In the genomic region with DNA sequence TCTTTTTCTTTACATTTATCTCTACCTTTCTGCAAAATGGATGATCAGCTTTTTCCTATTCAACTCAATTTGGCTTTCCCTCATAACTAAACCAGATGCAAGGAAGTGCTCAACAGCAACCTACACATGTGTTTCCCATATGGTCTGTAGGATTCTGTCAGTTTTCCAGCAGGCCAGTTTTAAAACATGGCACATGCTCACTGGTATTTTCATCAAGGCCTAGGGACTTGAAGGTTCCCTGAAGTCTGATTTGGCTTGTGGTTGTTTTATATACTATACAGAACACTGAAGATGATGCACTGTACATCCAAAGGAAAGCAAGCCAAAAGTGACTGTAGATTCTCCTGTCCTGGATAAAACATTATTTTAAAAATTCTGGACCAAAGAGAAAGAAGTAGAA, we compare ENCODE assay signal across 17 mouse cellular contexts.
DNase-seq lines count a peak whose midpoint lies in the region; ATAC-seq lines count a peak whose summit lies in the region.
"Had no signal": no experiment of that assay in that cellular context is flagged by ENCODE, and none has a peak within 500 bp of the region (broad histone marks: within the 10 kb centered on the region; RNA-seq: fewer than 3 reads in every experiment).

No protein-coding gene starts in this region.

- no peak overlapping the region for H3K9ac ChIP-seq in embryonic facial prominence, embryonic 15.5 days
- no peak overlapping the region for H3K9ac ChIP-seq in limb, embryonic 15.5 days
- H3K9ac ChIP-seq: hindbrain, embryonic 12.5 days; liver, postnatal 0 days had no signal

- H3K27ac ChIP-seq in embryonic facial prominence, embryonic 15.5 days (replicated peaks) = peak overlapping the region; percentile 68
- peak overlapping the region; percentile 77 for H3K27ac ChIP-seq in limb, embryonic 15.5 days
- H3K27ac ChIP-seq: hindbrain, embryonic 12.5 days; kidney, postnatal 0 days; midbrain, embryonic 10.5 days; stomach, postnatal 0 days had no signal

- no peaks in the 10 kb centered on the region for H3K27me3 ChIP-seq in embryonic facial prominence, embryonic 15.5 days
- no peaks in the 10 kb centered on the region for H3K27me3 ChIP-seq in limb, embryonic 15.5 days
- H3K27me3 ChIP-seq: hindbrain, embryonic 12.5 days had no signal

- no peaks in the 10 kb centered on the region for H3K9me3 ChIP-seq in embryonic facial prominence, embryonic 15.5 days (replicated peaks)
- H3K9me3 ChIP-seq in limb, embryonic 15.5 days = no peaks in the 10 kb centered on the region
- H3K9me3 ChIP-seq: hindbrain, embryonic 12.5 days had no signal

- H3K4me1 ChIP-seq in embryonic facial prominence, embryonic 15.5 days = no peaks in the 10 kb centered on the region
- peaks cover 2% of the 10 kb centered on the region; the same call in 1 of the 2 replicates for H3K4me1 ChIP-seq in limb, embryonic 15.5 days
- H3K4me1 ChIP-seq: hindbrain, embryonic 12.5 days; midbrain, embryonic 10.5 days had no signal

- ATAC-seq in embryonic facial prominence, embryonic 15.5 days (ENCODE audit: insufficient number of reproducible peaks, low FRiP score, low TSS enrichment, low read depth) = peak; percentile 54
- peak; percentile 61; the same call in 1 of the 2 replicates for ATAC-seq in limb, embryonic 15.5 days (ENCODE audit: insufficient number of reproducible peaks, low FRiP score, low TSS enrichment, low read depth)
- ATAC-seq in monocyte, adult 5-6 weeks (replicated peaks; ENCODE audit: insufficient number of reproducible peaks, low FRiP score, low TSS enrichment, poor library complexity, severe bottlenecking) = no peak
- ATAC-seq: CD4-positive, CD25-positive, alpha-beta regulatory T cell, adult 4 months; intestine, postnatal 0 days; liver, postnatal 0 days had no signal

- no peak overlapping the region for H3K4me3 ChIP-seq in embryonic facial prominence, embryonic 15.5 days (replicated peaks)
- no peak overlapping the region for H3K4me3 ChIP-seq in limb, embryonic 15.5 days
- H3K4me3 ChIP-seq: hindbrain, embryonic 12.5 days; midbrain, embryonic 10.5 days had no signal

- DNase-seq in left cerebral cortex, adult 11 months (ENCODE audit: low spot score) = peak; percentile 44
- DNase-seq in left cerebral cortex, postnatal 4 days = no peak
- peak; percentile 80 for DNase-seq in brain, adult 2 months (ENCODE audit: low read depth, low spot score)
- DNase-seq in cerebellum, adult 11 months = no peak
- DNase-seq: adrenal gland, postnatal 25 days; cerebellum, postnatal 25 days; heart, adult 11 months; liver, postnatal 0 days had no signal

- intact Hi-C loops in left cerebral cortex, postnatal 4 days (cut with DNase I) = no loop called here

- no peaks in the 10 kb centered on the region for H3K36me3 ChIP-seq in embryonic facial prominence, embryonic 15.5 days
- no peaks in the 10 kb centered on the region for H3K36me3 ChIP-seq in limb, embryonic 15.5 days
- H3K36me3 ChIP-seq: hindbrain, embryonic 12.5 days; midbrain, embryonic 10.5 days had no signal

- no peak overlapping the region for H3K4me2 ChIP-seq in embryonic facial prominence, embryonic 15.5 days (replicated peaks)
- no peak overlapping the region for H3K4me2 ChIP-seq in limb, embryonic 15.5 days
- H3K4me2 ChIP-seq: hindbrain, embryonic 12.5 days had no signal

Comparison
In these comparisons a context has a peak if more than half of its experiments do, and no peak if none do; other contexts are left out.
1. DNase-seq: peak in left cerebral cortex, adult 11 months (single experiment) and brain, adult 2 months (single experiment); none in left cerebral cortex, postnatal 4 days (single experiment) and cerebellum, adult 11 months (single experiment).